Mouse (Mus musculus): ENCODE results near the gene Zbtb39. TPM values are rescaled to one million over a fixed set of nuclear protein-coding genes. Genes with fewer than 3 reads are reported as not detected.

Gene Zbtb39
- 3.2 TPM for polyA plus RNA-seq (2014; fragmentation: Illumina TruSeq; extraction: RNeasy Lipid Tissue Mini Kit (QIAGEN cat#74804); ENCODE audit: low read depth, low replicate concordance)

DNA sequence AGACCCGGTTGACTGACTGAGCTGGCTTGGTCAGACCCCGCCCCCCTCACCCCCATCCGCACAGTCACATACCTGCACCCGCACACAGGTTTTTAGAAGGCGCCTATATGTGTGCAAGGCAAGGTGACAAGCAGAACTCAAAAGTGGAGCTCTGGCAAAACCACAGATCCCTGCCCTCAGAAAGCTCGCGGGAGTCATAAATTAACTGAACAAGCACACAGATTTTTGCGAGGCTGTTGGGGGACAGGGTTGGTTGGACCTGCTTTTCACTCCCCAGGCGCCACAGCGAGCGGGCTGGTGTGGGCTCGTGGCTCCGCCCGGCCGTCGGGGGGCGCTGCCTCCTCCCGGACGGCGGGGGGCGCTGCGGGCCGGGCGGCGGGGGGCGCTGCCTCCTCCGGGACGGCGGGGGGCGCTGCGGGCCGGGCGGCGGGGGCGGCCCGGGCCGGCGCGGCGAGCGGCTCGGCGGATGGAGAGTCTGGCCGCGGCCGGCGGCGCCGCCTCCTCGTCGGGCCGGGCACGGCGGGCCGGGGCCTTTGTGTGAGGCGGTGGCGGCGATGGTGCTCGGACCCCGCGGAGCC is at the start of gene Zbtb39:
TSS of gene Zbtb39 (plus strand) at position 456 of the 578 bp plus-strand sequence.

DNA sequence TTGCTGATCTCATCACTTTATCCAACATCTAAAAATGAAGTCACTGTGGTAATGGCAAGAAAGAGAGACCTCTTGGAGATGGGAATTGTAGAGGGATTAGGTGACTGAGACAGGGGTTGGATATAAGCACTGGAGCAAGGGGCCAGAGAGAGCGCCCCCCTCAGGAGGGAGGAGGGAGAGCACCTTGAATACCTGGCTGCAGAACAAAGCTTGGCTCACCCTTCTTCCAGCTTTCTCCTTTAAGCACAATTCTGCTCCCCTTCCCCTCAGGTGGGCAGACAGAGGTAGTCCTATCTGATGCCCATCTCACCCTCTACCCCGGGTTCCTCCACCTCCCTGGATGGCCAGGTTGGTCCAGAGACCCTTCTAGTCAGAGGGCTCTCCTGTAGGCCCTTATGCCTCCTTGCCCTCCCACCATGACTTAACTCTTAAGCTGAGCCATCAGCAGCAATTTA is 34.5 kb upstream of the Zbtb39 start, which contains the start of gene Myo1a:
TSS of gene Myo1a (plus strand) at position 405 of the 455 bp plus-strand sequence.

DNA sequence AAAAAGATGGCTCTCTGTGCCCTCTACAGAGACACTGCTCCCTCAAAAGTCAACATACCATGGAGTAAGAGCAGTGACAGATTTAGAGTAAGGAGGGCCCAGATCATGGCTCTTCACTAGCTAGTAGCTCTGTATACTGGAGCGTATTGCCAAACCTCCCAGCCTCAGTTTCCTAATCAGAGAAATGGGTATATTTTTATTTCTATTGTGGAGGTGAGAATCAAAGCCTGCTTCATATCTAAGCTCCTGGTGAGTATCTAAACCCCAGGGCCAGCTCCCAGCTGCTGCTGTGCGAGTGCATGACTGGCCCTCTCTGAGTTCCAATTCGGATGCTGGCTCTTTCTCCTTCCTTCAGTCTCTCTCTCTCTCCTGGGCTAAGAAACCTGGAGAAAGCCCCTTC is 15.2 kb upstream of the Zbtb39 start, which contains the start of gene Tac2:
TSS of gene Tac2 (plus strand) at position 301 of the 400 bp plus-strand sequence.

DNA sequence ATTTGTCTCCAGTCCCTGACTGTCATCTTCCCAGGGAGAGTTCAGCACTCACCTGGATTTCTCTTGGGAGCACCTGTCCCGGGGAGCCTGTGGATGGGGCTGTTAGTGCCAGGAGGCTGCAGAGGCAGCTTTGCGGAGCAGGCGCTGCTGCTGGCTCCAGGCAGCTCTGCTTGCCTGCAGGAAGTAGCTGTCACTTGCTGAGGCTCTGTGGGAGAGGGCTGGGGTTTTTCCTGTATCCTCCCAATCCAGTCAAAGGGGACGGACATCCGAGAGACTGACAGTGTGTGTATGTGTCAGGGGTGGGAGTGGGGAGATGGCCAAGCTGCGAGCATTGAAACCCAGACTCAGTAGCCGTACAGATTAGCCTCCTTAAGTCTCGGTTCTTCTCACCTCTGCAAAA is 12.2 kb downstream of the Zbtb39 start, which contains the start of gene Gpr182:
TSS of gene Gpr182 (minus strand) at position 185 of the 400 bp plus-strand sequence.

DNA sequence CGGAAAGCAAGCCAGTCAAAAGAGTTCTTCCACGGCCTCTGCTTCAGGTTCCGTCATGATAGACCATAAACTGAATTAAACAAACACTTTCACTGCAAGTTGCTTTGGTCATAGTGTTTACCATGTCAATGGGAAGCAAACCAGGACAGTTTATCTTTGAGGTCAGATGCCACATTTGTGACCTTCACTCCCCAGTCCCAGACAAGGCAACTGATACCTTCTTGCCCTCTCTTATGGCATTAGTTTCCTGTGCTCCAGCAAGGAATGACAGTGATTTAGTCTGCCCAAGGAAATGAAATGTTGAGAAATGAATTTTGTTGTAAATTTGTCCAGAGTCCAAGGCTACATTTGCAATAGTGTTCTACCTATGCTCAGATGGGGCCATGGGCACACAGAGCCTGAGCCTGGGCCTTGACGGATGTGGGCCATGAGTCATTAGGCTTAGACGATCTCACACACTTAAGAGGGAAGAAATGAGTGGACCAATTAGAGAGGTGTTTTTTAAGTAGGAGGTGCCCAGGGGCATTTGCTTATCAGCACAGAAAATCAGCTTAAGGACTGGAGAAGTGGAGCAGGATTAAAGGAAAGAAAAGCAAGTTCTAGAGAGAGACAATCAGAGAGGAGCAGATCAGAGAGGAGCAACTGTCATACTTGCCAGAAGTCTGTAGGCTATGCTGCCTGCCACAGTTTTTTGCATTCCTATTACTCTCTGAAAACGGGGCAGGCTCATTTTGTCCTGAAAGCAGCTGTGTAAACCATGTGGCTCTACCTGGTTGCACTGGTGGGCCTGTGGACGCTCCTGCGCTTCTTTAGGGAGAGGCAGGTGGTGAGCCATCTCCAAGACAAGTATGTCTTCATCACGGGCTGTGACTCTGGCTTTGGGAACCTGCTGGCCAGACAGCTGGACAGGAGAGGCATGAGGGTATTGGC is 20.1 kb downstream of the Zbtb39 start, which contains the start of the genes Rdh1 and Rdh16f1:
TSS of gene Rdh1 (plus strand) at position 541 of the 930 bp plus-strand sequence.
TSS of gene Rdh16f1 (plus strand) at position 607 of the 930 bp plus-strand sequence.

DNA sequence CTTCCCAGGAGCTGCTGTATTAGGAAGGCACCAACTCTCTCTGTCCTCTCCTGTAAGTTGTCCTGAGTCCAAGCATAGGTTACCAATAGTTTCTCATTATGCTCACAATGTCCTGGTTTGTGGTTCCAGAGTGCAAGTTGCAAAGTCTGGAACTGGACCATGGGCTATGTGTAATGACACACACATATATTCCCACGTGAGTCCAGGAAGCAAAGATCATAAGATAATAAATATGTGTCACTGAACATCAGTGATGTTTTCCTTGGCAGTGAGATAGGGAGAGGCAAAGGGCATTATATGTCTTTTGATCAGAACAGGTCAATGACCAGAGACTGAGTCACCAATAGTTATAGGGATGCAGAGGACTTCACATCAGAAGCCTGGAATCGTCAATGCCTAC is 36.7 kb downstream of the Zbtb39 start, which contains the start of gene Rdh9:
TSS of gene Rdh9 (plus strand) at position 376 of the 400 bp plus-strand sequence.

Other genes with a start within 250 kb of the Zbtb39 start
- not detected for gene Stac3, start 237.9 kb upstream of the Zbtb39 start, polyA plus RNA-seq (2014; fragmentation: Illumina TruSeq; extraction: RNeasy Lipid Tissue Mini Kit (QIAGEN cat#74804); ENCODE audit: low read depth, low replicate concordance)
- not detected for gene Ndufa4l2, start 224.6 kb upstream of the Zbtb39 start, polyA plus RNA-seq (2014; fragmentation: Illumina TruSeq; extraction: RNeasy Lipid Tissue Mini Kit (QIAGEN cat#74804); ENCODE audit: low read depth, low replicate concordance)
- 22.0 TPM for gene Shmt2, start 217.1 kb upstream of the Zbtb39 start, polyA plus RNA-seq (2014; fragmentation: Illumina TruSeq; extraction: RNeasy Lipid Tissue Mini Kit (QIAGEN cat#74804); ENCODE audit: low read depth, low replicate concordance)
- not detected for gene Nxph4, start 205.0 kb upstream of the Zbtb39 start, polyA plus RNA-seq (2014; fragmentation: Illumina TruSeq; extraction: RNeasy Lipid Tissue Mini Kit (QIAGEN cat#74804); ENCODE audit: low read depth, low replicate concordance)
- gene Lrp1, start 118.4 kb upstream of the Zbtb39 start, polyA plus RNA-seq (2014; fragmentation: Illumina TruSeq; extraction: RNeasy Lipid Tissue Mini Kit (QIAGEN cat#74804); ENCODE audit: low read depth, low replicate concordance) = 30.4 TPM
- 15.3 TPM for gene Stat6, start 96.6 kb upstream of the Zbtb39 start, polyA plus RNA-seq (2014; fragmentation: Illumina TruSeq; extraction: RNeasy Lipid Tissue Mini Kit (QIAGEN cat#74804); ENCODE audit: low read depth, low replicate concordance)
- gene Nemp1, start 72.6 kb upstream of the Zbtb39 start, polyA plus RNA-seq (2014; fragmentation: Illumina TruSeq; extraction: RNeasy Lipid Tissue Mini Kit (QIAGEN cat#74804); ENCODE audit: low read depth, low replicate concordance) = 4.2 TPM
- 1.2 TPM for gene Nab2, start 71.0 kb upstream of the Zbtb39 start, polyA plus RNA-seq (2014; fragmentation: Illumina TruSeq; extraction: RNeasy Lipid Tissue Mini Kit (QIAGEN cat#74804); ENCODE audit: low read depth, low replicate concordance)
- not detected for gene Myo1a, start 34.4 kb upstream of the Zbtb39 start, polyA plus RNA-seq (2014; fragmentation: Illumina TruSeq; extraction: RNeasy Lipid Tissue Mini Kit (QIAGEN cat#74804); ENCODE audit: low read depth, low replicate concordance)
- not detected for gene Tac2, start 15.1 kb upstream of the Zbtb39 start, polyA plus RNA-seq (2014; fragmentation: Illumina TruSeq; extraction: RNeasy Lipid Tissue Mini Kit (QIAGEN cat#74804); ENCODE audit: low read depth, low replicate concordance)
- 4.1 TPM for gene Gpr182, start 12.2 kb downstream of the Zbtb39 start, polyA plus RNA-seq (2014; fragmentation: Illumina TruSeq; extraction: RNeasy Lipid Tissue Mini Kit (QIAGEN cat#74804); ENCODE audit: low read depth, low replicate concordance)
- 0.48 TPM for gene Rdh1, start 20.2 kb downstream of the Zbtb39 start, polyA plus RNA-seq (2014; fragmentation: Illumina TruSeq; extraction: RNeasy Lipid Tissue Mini Kit (QIAGEN cat#74804); ENCODE audit: low read depth, low replicate concordance)
- 0.74 TPM for gene Rdh16f1, start 20.2 kb downstream of the Zbtb39 start, polyA plus RNA-seq (2014; fragmentation: Illumina TruSeq; extraction: RNeasy Lipid Tissue Mini Kit (QIAGEN cat#74804); ENCODE audit: low read depth, low replicate concordance)
- 71.6 TPM for gene Rdh9, start 36.8 kb downstream of the Zbtb39 start, polyA plus RNA-seq (2014; fragmentation: Illumina TruSeq; extraction: RNeasy Lipid Tissue Mini Kit (QIAGEN cat#74804); ENCODE audit: low read depth, low replicate concordance)
- gene Rdh16, start 61.6 kb downstream of the Zbtb39 start, polyA plus RNA-seq (2014; fragmentation: Illumina TruSeq; extraction: RNeasy Lipid Tissue Mini Kit (QIAGEN cat#74804); ENCODE audit: low read depth, low replicate concordance) = 120 TPM
- not detected for gene Rdh19, start 110.4 kb downstream of the Zbtb39 start, polyA plus RNA-seq (2014; fragmentation: Illumina TruSeq; extraction: RNeasy Lipid Tissue Mini Kit (QIAGEN cat#74804); ENCODE audit: low read depth, low replicate concordance)
- gene Rdh16f2, start 126.9 kb downstream of the Zbtb39 start, polyA plus RNA-seq (2014; fragmentation: Illumina TruSeq; extraction: RNeasy Lipid Tissue Mini Kit (QIAGEN cat#74804); ENCODE audit: low read depth, low replicate concordance) = 138 TPM
- 595 TPM for gene Rdh7, start 149.3 kb downstream of the Zbtb39 start, polyA plus RNA-seq (2014; fragmentation: Illumina TruSeq; extraction: RNeasy Lipid Tissue Mini Kit (QIAGEN cat#74804); ENCODE audit: low read depth, low replicate concordance)
- gene Sdr9c7, start 159.0 kb downstream of the Zbtb39 start, polyA plus RNA-seq (2014; fragmentation: Illumina TruSeq; extraction: RNeasy Lipid Tissue Mini Kit (QIAGEN cat#74804); ENCODE audit: low read depth, low replicate concordance) = 27.0 TPM

Measured in liver, adult 10 weeks (tissue).